Mouse (Mus musculus): ENCODE results near the gene Gata5.

The Gata5 gene

DNA sequence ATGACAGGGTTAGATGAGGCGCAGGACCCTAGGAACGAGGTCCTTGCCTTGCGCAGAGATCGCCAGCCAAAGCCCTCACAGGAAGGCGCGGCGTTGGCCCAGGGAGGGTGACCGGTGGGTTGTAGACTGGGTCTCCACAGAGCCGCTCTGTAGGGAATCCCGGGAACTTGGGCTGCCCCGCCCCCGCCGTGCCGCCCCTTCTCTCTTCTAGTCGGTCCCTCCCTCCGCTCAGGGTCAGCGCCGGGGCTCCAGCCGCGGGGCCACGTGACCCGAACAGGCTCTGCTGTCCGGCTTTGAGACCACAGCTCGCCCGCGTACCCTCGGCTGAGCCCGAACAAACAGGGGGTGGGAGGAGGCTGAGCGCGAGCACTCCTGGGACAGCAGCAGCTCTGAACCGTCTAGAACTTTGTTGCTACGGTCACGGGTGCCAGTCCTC, at the start of gene Gata5:
Gene Gata5 (minus strand): TSS at position 149 of the 436 bp plus-strand sequence.
- in situ Hi-C loops (cut with MboI; ENCODE audit: low pct_unique_long_range_greater_than_20kb in 1 of 2, low sequenced_read_pairs in 2 of 2, unreplicated experiment in 1 of 2) = no loop called here

DNA sequence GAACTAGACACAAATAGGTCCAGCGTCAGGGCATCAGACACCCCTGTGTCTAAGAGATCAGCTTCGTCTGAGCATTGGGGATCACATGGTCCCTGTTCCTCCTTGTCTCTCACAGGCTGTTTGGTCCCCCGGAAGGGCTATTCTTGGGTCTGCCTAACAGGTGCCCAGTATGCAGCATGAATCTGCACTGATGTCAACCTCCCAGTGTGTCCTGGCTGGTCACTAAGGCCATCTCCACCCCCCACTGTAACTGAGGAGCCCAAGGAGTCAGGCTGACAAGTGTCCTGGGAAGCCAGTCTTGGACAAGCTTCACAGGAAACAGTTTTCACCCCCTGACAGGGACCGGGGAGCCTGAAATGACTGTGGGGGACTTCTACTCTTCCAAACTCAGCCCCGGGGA, 42.2 kb upstream of the Gata5 start:
- in situ Hi-C loops (cut with MboI; ENCODE audit: low pct_unique_long_range_greater_than_20kb in 1 of 2, low sequenced_read_pairs in 2 of 2, unreplicated experiment in 1 of 2) = no loop called here

DNA sequence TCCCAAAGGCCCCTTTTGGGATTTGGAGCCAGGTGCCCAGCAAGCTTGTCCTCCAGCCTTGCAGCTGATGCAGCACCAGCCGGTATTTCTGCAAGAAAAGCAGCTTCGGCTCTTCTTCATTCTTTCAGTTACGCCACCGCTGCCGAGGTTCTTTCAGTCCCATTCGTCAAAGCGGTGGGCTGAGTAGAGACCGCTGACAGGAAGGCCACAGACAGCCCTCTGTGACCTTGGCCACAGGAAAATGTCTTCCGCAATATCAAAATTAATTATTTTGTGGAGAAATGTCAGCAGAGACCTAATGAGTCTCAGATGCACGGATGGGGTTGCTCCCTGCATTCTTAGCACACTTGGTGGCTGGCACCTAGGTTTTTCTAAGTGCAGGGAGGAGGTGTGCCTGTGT, 38.8 kb upstream of the Gata5 start:
- in situ Hi-C loops (cut with MboI; ENCODE audit: low pct_unique_long_range_greater_than_20kb in 1 of 2, low sequenced_read_pairs in 2 of 2, unreplicated experiment in 1 of 2) = no loop called here

DNA sequence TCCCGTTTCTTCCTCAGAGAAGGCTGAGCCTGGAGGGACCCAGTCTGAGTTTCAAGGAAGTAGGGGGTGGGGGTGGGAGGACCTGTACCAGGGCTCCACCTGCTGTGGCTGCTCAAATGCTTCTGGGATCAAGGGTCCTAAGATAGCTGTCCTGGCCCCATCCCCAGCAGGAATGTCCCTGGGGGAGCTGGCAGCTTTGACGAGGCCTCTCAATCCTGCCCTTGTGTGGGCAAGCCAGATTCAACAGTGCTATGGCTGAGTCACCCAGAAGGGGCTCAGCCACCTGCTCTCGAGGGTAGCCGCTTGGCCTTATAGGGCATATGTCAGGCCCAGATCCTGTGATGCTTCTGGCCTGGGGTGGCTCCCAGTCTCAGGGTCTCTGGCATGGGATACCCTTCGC, 33.9 kb upstream of the Gata5 start:
- in situ Hi-C loops (cut with MboI; ENCODE audit: low pct_unique_long_range_greater_than_20kb in 1 of 2, low sequenced_read_pairs in 2 of 2, unreplicated experiment in 1 of 2) = no loop called here

DNA sequence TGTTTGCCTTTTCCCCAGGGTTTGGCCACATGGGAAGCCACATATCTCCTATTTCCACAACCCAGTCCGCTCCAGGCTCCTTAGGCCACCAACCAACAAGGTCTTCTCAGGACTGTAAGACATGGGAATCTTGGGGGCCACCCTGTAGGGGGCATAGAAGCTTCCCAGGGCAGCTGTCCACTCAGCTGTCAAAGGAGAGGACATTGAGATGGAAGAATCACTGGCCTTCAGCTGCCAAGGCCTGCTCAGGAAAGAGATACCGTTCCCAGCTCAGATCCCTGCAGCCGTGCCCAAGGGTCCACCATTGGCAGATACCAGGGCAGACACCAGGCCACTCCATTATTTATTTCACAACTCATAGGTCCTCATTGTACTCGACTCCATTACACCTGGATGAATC, 32.9 kb upstream of the Gata5 start:
- in situ Hi-C loops (cut with MboI; ENCODE audit: low pct_unique_long_range_greater_than_20kb in 1 of 2, low sequenced_read_pairs in 2 of 2, unreplicated experiment in 1 of 2) = no loop called here

DNA sequence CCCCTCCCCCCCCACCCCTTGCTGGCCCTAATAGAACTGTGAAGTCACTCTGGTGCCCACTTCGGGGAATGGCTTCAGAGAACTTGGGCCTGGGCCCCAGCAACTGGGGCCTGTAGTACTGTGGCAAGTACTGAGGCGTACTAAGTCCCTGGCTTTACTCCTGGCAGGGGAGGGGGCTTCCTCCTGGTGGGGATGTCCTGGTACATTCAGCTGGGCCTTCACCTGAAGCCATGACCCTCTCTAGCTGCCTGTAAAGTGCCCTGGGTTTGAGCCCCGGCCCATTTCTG, 28.9 kb upstream of the Gata5 start:
- in situ Hi-C loops (cut with MboI; ENCODE audit: low pct_unique_long_range_greater_than_20kb in 1 of 2, low sequenced_read_pairs in 2 of 2, unreplicated experiment in 1 of 2) = no loop called here

DNA sequence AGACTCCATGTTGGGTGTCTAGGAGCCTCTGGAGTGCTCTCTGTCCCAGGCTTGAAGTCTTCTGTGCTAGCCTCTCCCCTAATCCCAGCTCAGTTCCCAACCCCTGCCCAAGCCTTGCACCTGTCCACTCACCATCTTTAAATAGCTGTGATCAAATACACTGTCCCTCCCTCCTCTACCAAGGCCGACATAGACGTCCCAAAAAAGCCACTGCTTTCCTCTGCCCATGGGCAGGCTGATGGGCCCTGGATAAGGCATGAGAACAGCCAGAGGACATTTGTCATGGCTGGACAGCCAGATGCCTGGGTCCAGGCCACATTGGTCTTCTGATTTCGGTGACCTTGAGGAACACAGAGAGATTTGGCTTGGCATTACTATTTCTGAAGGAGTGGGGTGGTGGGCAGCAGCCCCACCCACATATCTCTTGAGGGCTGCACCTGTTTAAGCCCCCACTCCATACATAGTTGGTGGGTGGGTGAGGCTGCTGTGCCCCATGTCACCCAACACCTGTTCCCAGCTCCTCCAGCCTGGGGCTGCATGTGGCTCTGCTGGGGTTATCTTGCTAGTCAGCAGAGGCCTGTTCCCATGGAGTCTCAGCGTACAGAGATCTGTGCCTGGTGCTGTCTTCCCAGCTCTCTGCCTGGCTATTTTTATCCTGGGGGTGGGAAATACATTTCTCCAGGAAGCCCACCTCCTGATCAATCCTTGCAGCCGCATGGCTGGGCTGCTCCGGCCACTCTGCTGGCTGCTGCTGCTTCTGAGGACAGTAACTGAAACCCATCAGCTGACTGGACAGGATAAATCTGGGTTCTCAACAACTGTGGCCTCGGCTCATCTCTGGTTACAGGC, 28.3 kb upstream of the Gata5 start:
- in situ Hi-C loops (cut with MboI; ENCODE audit: low pct_unique_long_range_greater_than_20kb in 1 of 2, low sequenced_read_pairs in 2 of 2, unreplicated experiment in 1 of 2) = no loop called here

DNA sequence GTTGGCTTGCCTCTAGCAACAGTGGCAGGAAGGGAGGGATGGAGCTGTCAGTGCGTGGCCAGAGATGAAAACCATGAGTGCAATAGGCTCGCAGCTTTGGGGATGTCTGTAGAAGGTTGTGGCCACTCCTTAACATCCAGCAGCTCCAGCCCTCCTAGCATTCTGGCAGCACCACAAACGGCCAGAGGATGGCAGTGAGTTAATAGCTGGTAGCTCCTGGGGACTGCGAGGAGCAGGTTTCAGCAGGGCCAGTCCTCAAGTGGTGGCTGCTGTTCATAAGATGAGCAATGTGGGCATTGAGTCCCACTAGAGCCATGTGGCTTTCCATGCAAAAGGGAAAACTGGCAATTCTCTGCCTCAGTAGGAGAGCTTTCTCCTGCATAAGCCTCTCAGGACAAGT, 24.6 kb upstream of the Gata5 start:
- in situ Hi-C loops (cut with MboI; ENCODE audit: low pct_unique_long_range_greater_than_20kb in 1 of 2, low sequenced_read_pairs in 2 of 2, unreplicated experiment in 1 of 2) = loop anchor here in 1 of 2 experiments (10.0 kb wide), 1 partner anchor 216 kb away; no protein-coding TSS in a partner anchor

DNA sequence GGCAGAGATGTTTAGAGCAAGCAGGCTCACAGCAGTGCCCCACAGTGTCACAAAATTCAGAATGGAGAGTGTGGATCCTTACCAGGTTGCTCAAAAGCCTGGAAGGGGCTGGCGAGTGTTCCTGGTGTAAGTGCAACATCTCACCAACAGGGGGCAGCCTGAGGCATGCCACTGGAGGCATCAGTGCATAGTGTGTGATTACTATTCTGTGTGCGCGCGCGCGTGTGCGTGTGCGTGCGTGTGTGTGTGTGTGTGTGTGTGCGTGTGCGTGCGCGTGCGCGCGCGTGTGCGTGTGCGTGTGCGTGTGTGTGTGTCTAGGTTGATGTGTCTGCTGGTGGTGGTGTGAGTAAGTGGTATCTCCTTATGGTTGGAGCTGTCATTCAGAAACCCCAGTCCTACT, 18.8 kb upstream of the Gata5 start:
- in situ Hi-C loops (cut with MboI; ENCODE audit: low pct_unique_long_range_greater_than_20kb in 1 of 2, low sequenced_read_pairs in 2 of 2, unreplicated experiment in 1 of 2) = loop anchor here (5.0 to 10.0 kb wide), 2 partner anchors 69 to 221 kb away; no protein-coding TSS in a partner anchor

DNA sequence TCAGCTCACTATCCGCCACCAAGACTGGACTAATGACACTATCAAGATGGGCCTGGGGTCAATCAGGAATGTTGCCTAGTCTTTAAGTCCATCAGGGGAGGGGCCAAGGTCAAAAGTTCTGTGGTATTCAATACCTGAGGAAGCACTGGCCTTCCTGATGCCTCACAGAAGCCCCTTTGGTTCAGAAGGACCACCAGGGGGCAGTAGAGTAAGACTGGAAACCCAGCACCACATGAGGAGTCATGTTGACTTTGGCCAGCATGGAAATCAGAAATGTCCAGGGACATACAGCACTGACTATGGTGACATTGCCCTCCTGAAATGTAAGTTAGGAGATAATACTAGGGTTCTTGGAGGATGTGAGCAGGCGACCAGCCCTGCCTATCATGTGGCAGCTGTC, 16.2 kb upstream of the Gata5 start:
- in situ Hi-C loops (cut with MboI; ENCODE audit: low pct_unique_long_range_greater_than_20kb in 1 of 2, low sequenced_read_pairs in 2 of 2, unreplicated experiment in 1 of 2) = loop anchor here (5.0 to 10.0 kb wide), 2 partner anchors 72 to 224 kb away; no protein-coding TSS in a partner anchor

DNA sequence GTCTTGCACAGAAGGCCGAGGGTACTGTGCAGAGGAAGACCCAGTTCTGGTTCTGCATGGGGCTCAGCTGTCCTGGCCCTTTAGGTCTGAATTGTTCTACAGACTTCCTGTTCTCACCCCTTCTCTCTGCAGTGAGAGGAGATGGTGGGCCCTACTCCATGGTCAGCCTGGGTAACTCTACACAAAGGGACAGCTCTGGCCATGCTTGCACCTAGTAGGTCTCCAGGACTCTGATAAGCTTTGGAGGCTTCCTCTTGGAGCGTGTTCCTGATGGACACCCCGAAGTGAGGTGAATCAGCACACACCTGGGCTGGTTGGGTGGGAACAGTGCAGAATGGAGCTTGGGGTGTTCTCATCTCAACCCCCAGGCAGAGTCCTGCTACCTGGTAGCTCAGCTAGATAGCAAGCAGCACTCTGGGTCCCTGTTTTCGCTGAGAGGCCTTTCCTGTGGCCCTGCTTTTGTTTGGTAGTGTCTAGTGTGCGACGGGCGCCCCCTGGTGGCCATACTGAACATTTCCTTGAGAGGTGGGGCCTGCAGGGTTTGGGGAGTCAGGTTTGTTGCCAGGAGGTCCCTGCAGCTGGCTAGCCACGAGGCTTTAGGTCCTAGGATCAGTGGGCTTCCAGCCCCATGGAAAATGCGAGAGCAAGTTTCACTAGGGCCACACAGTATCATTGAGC, 12.5 kb upstream of the Gata5 start:
- in situ Hi-C loops (cut with MboI; ENCODE audit: low pct_unique_long_range_greater_than_20kb in 1 of 2, low sequenced_read_pairs in 2 of 2, unreplicated experiment in 1 of 2) = loop anchor here (5.0 kb wide), 1 partner anchor 75 kb away; the partner anchor contains the start of gene Cables2 (in 2 of the 2)

DNA sequence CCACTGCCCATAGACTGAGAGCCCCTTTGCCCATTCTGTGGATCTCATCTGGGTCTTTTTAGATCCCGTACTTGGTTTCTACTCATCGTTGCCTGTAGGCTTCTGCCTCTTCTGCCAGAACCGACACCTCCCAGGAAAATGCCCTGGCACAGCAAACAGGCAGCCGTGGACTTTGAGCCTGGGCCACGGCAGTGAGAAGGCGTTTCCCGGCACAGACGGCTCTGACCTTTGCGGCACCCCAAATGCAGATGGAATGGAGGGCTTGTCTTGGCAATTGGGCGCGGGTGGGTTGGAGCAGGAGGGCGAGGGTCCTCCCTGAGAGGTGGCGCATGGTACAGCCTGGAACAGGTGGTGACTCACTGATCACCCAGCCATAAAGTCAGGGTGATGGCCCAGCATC, 8.6 kb upstream of the Gata5 start:
- in situ Hi-C loops (cut with MboI; ENCODE audit: low pct_unique_long_range_greater_than_20kb in 1 of 2, low sequenced_read_pairs in 2 of 2, unreplicated experiment in 1 of 2) = no loop called here

DNA sequence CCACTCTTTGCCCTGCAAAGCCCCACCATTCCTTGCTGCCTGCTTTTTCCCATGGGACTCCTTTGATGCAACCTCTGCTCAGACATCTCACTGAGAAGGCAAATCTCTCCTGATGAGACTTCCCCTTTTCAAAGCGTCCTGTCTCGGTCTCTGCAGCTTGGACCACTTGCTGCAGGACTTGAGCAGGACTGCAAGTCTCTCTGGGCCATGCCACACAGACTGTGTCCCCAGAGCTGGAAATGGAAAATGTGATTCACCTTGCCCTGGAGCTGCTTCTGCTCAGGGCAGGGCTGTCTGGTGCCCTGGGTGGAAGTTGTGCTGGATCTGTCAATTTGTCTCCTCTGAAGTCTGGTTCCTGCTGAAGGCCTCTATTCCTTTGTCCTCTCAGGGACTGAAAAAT, 7.7 kb upstream of the Gata5 start:
- in situ Hi-C loops (cut with MboI; ENCODE audit: low pct_unique_long_range_greater_than_20kb in 1 of 2, low sequenced_read_pairs in 2 of 2, unreplicated experiment in 1 of 2) = no loop called here

DNA sequence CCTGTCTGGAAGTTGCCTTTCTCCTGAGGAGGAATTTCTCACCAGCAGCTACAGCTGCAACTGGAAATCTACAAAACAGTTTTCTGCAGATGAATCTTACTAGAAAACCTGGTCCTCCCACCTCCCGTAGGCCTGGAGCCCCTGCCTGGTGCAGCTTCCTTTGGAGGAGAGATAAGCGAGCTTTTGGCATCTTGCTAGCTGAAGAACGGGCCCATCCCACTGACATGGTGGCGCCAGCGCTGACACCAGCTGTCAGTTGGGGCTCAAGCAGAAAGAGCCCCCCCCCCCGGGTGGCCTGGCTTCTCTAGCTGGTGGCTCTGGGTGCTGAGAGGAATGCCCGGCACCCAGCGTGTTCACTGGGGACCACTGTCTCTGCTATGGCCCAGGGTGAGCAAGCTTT, 6.7 kb upstream of the Gata5 start:
- in situ Hi-C loops (cut with MboI; ENCODE audit: low pct_unique_long_range_greater_than_20kb in 1 of 2, low sequenced_read_pairs in 2 of 2, unreplicated experiment in 1 of 2) = no loop called here

DNA sequence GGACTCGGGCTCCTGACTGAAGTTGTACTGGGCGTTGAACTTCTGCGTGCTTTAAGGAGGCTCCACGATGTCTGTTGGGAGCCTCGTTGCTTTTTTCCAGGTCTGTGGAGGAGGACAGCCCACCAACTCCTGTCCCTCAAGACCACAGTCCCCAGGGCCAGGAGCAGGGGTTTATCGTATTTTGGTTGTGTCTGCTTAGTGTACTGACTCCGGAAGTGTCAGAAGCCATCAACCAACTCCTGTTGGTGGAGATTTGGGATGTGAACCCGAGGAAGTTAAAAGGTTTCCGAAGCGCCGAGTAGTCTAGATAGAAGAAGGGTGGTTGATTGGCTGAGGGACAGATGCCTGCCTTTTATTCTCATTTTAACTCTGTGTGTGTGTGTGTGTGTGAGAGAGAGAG, 5.4 kb upstream of the Gata5 start:
- in situ Hi-C loops (cut with MboI; ENCODE audit: low pct_unique_long_range_greater_than_20kb in 1 of 2, low sequenced_read_pairs in 2 of 2, unreplicated experiment in 1 of 2) = no loop called here

DNA sequence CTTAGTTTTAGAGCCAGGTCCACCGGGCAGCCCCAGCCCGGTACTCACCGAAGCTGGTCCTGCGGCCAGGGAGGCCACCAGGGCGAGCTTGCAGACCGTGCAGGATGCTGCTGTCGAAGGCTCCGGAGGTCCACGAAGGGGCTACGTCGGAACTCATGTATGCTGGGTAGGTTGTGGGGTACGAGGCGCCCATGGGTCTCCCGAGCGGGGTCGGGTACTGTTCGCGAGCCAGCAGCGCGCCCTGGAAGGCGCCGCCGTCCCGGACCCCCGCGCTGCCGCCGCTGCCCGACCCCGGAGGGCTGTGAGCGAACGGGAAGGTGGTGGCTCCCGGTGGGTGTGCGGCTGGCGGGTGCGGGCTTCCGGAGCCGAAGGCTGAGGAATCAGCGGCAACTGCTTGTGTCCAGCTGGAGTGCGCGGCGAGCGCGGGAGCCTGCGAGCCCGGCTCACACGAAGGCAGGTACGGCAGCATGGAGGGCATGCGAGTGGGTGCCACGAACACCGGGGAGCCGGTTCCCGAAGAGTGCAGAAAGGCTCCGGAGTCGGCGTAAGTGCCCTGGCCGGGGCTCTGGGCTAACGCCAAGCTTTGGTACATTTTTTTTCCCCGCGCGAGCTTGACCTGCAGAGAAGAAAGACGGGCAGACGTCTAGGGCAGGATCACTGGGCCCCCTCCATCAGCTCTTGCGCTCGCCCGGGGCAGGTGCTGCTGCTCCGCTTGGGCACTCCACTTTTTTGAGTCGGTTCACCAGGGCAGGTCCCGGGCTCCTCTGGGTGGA, 535 bp downstream of the Gata5 start:
- in situ Hi-C loops (cut with MboI; ENCODE audit: low pct_unique_long_range_greater_than_20kb in 1 of 2, low sequenced_read_pairs in 2 of 2, unreplicated experiment in 1 of 2) = no loop called here

DNA sequence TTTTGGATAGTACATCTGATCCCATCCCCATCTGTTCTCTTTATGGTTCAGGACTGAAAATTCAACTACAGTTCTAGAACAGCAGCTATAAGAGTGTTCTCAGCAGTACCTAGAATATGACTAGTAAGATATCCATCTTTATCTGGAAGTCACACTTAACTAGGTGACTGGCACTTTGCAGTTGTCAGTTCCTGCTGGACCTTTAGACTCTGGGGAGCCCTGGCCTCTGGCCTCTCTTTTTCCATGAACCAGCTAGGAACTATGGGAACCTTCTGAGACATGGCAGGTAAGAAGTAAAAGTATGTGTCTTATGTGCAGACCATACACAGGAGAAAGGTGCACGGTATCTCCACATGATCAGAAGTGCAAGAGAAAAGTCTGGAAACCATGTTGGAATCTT, 5.0 kb downstream of the Gata5 start:
- in situ Hi-C loops (cut with MboI; ENCODE audit: low pct_unique_long_range_greater_than_20kb in 1 of 2, low sequenced_read_pairs in 2 of 2, unreplicated experiment in 1 of 2) = no loop called here

DNA sequence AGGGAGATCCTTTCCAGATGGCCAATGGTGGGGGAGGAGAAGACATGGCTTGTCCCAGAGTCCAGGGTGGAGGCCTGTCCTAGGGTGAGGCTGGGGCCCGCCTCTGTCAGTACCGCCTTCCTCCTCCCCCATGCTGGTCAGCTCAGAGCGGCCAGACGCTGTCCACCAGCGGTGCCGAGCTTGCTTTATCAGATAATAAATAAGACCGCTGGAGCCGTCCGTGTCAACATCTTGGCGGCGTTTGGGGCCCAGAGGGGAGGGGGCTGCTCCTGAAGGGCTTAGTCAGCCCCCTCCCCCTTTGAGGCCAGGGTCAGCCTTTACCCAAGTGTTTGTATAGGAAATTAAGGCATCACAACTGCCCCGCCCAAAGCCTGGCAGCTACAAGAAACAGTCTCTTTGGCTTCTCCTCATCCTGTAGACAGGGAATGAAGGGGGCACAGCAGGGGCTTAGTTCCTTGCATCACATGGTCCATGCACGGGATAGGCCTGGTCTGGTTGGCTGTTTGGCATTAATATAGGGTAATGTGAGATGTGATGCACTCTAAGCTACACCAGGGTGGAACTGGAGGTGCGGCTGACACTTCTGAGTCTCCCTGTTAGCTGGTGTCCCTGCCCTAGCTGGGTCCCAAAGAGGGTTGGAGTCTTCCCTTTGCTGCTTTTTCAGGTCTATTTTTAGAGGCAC, 11.7 kb downstream of the Gata5 start:
- in situ Hi-C loops (cut with MboI; ENCODE audit: low pct_unique_long_range_greater_than_20kb in 1 of 2, low sequenced_read_pairs in 2 of 2, unreplicated experiment in 1 of 2) = no loop called here

DNA sequence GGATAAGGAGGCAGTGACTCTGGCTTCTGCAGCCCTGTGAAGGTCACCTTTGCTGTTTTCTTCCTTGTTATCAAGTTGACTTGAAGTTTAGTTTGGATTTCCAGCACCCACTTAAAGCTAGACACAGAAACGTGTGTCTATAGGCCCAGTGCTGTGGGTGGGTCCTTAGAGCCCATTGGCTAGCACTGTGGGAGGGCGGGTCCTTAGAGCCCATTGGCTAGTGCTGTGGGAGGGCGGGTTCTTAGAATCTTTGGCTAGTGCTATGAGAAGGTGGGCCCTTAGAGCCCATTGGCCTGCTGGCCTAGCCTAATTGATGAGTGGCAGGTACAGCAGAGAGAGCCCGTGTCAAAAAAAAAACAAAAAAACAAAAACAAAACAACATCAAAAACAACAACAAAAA, 14.3 kb downstream of the Gata5 start:
- in situ Hi-C loops (cut with MboI; ENCODE audit: low pct_unique_long_range_greater_than_20kb in 1 of 2, low sequenced_read_pairs in 2 of 2, unreplicated experiment in 1 of 2) = no loop called here

Data from mouse embryonic stem cell (cell line).